Mouse (Mus musculus) spleen, postnatal 10 days (tissue): ENCODE measurements around the gene Tcea2.

Experiments used
- DNase-seq, 2 experiments: peaks; one replicate each; pipeline ENCODE4 v3.0.0; 2021 to 2022; ENCODE audit warnings: low spot score in 2 of 2

Gene Tcea2

GRCm38 (mm10) chr2:181675454-181675853 lies 4.7 kb upstream of the Tcea2 start:
- DNase-seq: no peak

- DNase-seq: no peak
Measured at GRCm38 (mm10) chr2:181676424-181676823, 3.7 kb upstream of the Tcea2 start.

GRCm38 (mm10) chr2:181677096-181677754 lies 2.9 kb upstream of the Tcea2 start:
- no peak for DNase-seq

- no peak for DNase-seq
Measured at GRCm38 (mm10) chr2:181677755-181678098, 2.4 kb upstream of the Tcea2 start.

GRCm38 (mm10) chr2:181678780-181679179 lies 1.3 kb upstream of the Tcea2 start:
- peak; percentile 34 to 69 for DNase-seq

- DNase-seq: no peak
Measured at GRCm38 (mm10) chr2:181680716-181681117, 607 bp downstream of the Tcea2 start.

- no peak for DNase-seq
Measured at GRCm38 (mm10) chr2:181681978-181682377, 1.9 kb downstream of the Tcea2 start.

- DNase-seq: no peak
Measured at GRCm38 (mm10) chr2:181683381-181683780, 3.3 kb downstream of the Tcea2 start.

- DNase-seq: no peak
Measured at GRCm38 (mm10) chr2:181684713-181685112, 4.6 kb downstream of the Tcea2 start.

GRCm38 (mm10) chr2:181685686-181686085 lies 5.6 kb downstream of the Tcea2 start:
- DNase-seq: no peak

GRCm38 (mm10) chr2:181687586-181687985 lies 7.5 kb downstream of the Tcea2 start:
- DNase-seq: peak in 1 of 2 experiments; percentile 11

- no peak for DNase-seq
Measured at GRCm38 (mm10) chr2:181689466-181690160, 9.5 kb downstream of the Tcea2 start.

- no peak for DNase-seq
Measured at GRCm38 (mm10) chr2:181691083-181691482, 11.0 kb downstream of the Tcea2 start.

GRCm38 (mm10) chr2:181691571-181691970 lies 11.5 kb downstream of the Tcea2 start:
- peak in 1 of 2 experiments; percentile 44 for DNase-seq

- peak in 1 of 2 experiments; percentile 8 for DNase-seq
Measured at GRCm38 (mm10) chr2:181692304-181692703, 12.2 kb downstream of the Tcea2 start.

GRCm38 (mm10) chr2:181693339-181694280 lies 13.5 kb downstream of the Tcea2 start, which contains the start of gene Rgs19:
Rgs19 (minus strand) TSS chr2:181693977.
- DNase-seq: peak; percentile 67 to 83

GRCm38 (mm10) chr2:181694581-181694980 lies 14.5 kb downstream of the Tcea2 start:
- no peak for DNase-seq

GRCm38 (mm10) chr2:181695776-181696175 lies 15.7 kb downstream of the Tcea2 start:
- DNase-seq: peak in 1 of 2 experiments; percentile 6

GRCm38 (mm10) chr2:181696801-181697420 lies 16.8 kb downstream of the Tcea2 start:
- no peak for DNase-seq

- no peak for DNase-seq
Measured at GRCm38 (mm10) chr2:181698241-181698640, 18.1 kb downstream of the Tcea2 start, which contains the start of gene Lkaaear1. Lkaaear1 (minus strand) TSS chr2:181698442.

- no peak for DNase-seq
Measured at GRCm38 (mm10) chr2:181706668-181707067, 26.6 kb downstream of the Tcea2 start.

GRCm38 (mm10) chr2:181713749-181714148 lies 33.6 kb downstream of the Tcea2 start:
- DNase-seq: no peak
